Mouse (Mus musculus): ENCODE measurements at regions not wholly inside any gene's neighbourhood (a gene's known extent, or its start where the extent isn't known, plus 50 kb on each side); places are given as distances from the start of the nearest gene placed in this dataset.

- no peak for TF ChIP-seq CTCF (IDR thresholded peaks at IDR 0.05; ENCODE audit: insufficient read depth, low read length)
- TF ChIP-seq POLR2A (IDR thresholded peaks at IDR 0.05; ENCODE audit: borderline replicate concordance, extremely low read depth, low read depth, low read length) = no peak
Observed at GRCm38 (mm10) chr3:143790905-143791304, 414.1 kb downstream of the Lmo4 start.
